16 mouse cellular contexts compared by ENCODE assay signal in the genomic region with DNA sequence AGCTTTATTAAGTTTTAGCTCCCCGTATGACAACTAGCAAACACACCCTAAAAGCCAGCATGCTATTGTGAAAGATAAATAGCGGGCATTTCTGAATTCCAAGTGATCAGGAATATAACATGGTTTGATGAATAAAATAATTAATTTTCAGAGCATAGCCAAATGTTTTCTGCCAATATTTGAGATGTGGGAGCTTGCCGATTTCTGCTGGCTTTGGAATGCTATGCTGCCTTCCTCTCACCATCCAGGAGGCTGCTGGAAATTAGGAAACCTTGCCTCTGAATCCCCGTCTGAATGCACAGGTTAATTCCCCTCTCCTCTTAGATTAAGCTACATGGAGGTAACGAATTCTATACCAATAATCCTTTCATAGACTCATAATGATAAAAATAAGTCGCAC.
A peak's percentile ranks its signal among the peaks of the same experiment; 100 is the strongest.
DNase-seq lines count a peak whose midpoint lies in the region; ATAC-seq lines count a peak whose summit lies in the region.
"Had no signal": no experiment of that assay in that cellular context is flagged by ENCODE, and none has a peak within 500 bp of the region (broad histone marks: within the 10 kb centered on the region; RNA-seq: fewer than 3 reads in every experiment).

No protein-coding gene starts in this region.

- WGBS in forebrain, embryonic 12.5 days, result 86% methylated on average over 6 of the region's 6 CpGs

- DNase-seq in cerebellum, adult 18-20 months, result peak; percentile 27
- DNase-seq in cerebellum, adult 9-10 months, result peak; percentile 25
- DNase-seq in cerebellum, postnatal 14 days, result peak; percentile 61 to 62
- DNase-seq in layer of hippocampus, postnatal 10 days (ENCODE audit: low spot score in 2 of 2), result peak; percentile 22 to 37
- no peak for DNase-seq in spleen, postnatal 36 days (ENCODE audit: low spot score in 2 of 2)
- DNase-seq: adrenal gland, postnatal 14 days; gastrocnemius, adult 2 months; gastrocnemius, postnatal 25 days had no signal

- ATAC-seq in cerebellum, adult (ENCODE audit: insufficient number of reproducible peaks, low FRiP score, low TSS enrichment), result no peak
- ATAC-seq in forebrain, embryonic 12.5 days (ENCODE audit: low FRiP score), result no peak
- ATAC-seq: activated CD4-positive, CD25-positive, alpha-beta regulatory T cell, adult 4 months; forebrain, embryonic 14.5 days had no signal

- H3K36me3 ChIP-seq in forebrain, embryonic 12.5 days (replicated peaks), result no peaks in the 10 kb centered on the region
- H3K36me3 ChIP-seq: embryonic facial prominence, embryonic 10.5 days; heart, embryonic 12.5 days; hindbrain, embryonic 10.5 days had no signal

- H3K27ac ChIP-seq in forebrain, embryonic 12.5 days, result no peak overlapping the region
- H3K27ac ChIP-seq: embryonic facial prominence, embryonic 10.5 days; gastrocnemius, adult 2 months; hindbrain, embryonic 10.5 days; hindbrain, embryonic 14.5 days had no signal

- no peaks in the 10 kb centered on the region for H3K27me3 ChIP-seq in forebrain, embryonic 12.5 days
- H3K27me3 ChIP-seq: heart, embryonic 12.5 days had no signal

- no peaks in the 10 kb centered on the region for H3K4me1 ChIP-seq in forebrain, embryonic 12.5 days
- H3K4me1 ChIP-seq: embryonic facial prominence, embryonic 10.5 days; hindbrain, embryonic 10.5 days had no signal

- H3K9ac ChIP-seq in forebrain, embryonic 12.5 days, result no peak overlapping the region
- H3K9ac ChIP-seq: heart, embryonic 12.5 days; hindbrain, embryonic 14.5 days had no signal

- no peaks in the 10 kb centered on the region for H3K9me3 ChIP-seq in forebrain, embryonic 12.5 days
- H3K9me3 ChIP-seq: embryonic facial prominence, embryonic 10.5 days; heart, embryonic 12.5 days; hindbrain, embryonic 10.5 days had no signal

- no peak overlapping the region for H3K4me2 ChIP-seq in forebrain, embryonic 12.5 days
- H3K4me2 ChIP-seq: heart, embryonic 12.5 days; hindbrain, embryonic 14.5 days had no signal

- H3K4me3 ChIP-seq in forebrain, embryonic 12.5 days (replicated peaks), result no peak overlapping the region
- H3K4me3 ChIP-seq: embryonic facial prominence, embryonic 10.5 days; gastrocnemius, adult 2 months; heart, embryonic 12.5 days; hindbrain, embryonic 10.5 days had no signal

Comparison
In these comparisons a context has a peak if more than half of its experiments do, and no peak if none do; other contexts are left out.
1. DNase-seq: peak in cerebellum, adult 18-20 months (2 of 2), cerebellum, adult 9-10 months (single experiment), cerebellum, postnatal 14 days (2 of 2) and layer of hippocampus, postnatal 10 days (2 of 2); none in spleen, postnatal 36 days (0 of 2).